Mouse (Mus musculus) liver, embryonic 11.5 days (tissue): ENCODE measurements around the gene Vmac. TPM values are rescaled to one million over a fixed set of nuclear protein-coding genes. Genes with fewer than 3 reads are reported as not detected.

Experiments
- ATAC-seq: fragments of 200-750 bp; cut with Nextera tagmentation; replicated peaks from 2 replicates; pipeline ENCODE4 v1.8.0; 2017; ENCODE audit warnings: moderate number of reproducible peaks, mild to moderate bottlenecking, moderate TSS enrichment, moderate library complexity; ENCODE audit not compliant: low FRiP score
- DNase-seq: peaks from one replicate; pipeline ENCODE4 v3.0.0-alpha.2; 2017; ENCODE audit warnings: low spot score
- H3K27ac ChIP-seq: fragments of 300-500 bp; sonication (generic); 2 replicates; pipeline ENCODE4 v1.5.1; 2014; ENCODE audit warnings: mild to moderate bottlenecking, low read depth, low read length, control low read depth
- H3K27me3 ChIP-seq: fragments of 300-500 bp; sonication (generic); replicated peaks from 2 replicates; pipeline ENCODE4 v1.6.1; 2014; ENCODE audit warnings: low read length, mixed read lengths; ENCODE audit not compliant: control insufficient read depth, insufficient read depth
- H3K36me3 ChIP-seq: fragments of 300-500 bp; sonication (generic); 2 replicates; pipeline ENCODE4 v1.6.1; 2014; ENCODE audit warnings: mild to moderate bottlenecking, low read length, moderate library complexity, mixed read lengths; ENCODE audit not compliant: control insufficient read depth, insufficient read depth
- H3K4me1 ChIP-seq: fragments of 300-500 bp; sonication (generic); replicated peaks from 2 replicates; pipeline ENCODE4 v1.6.1; 2014; ENCODE audit warnings: low read length, mixed read lengths; ENCODE audit not compliant: control insufficient read depth, insufficient read depth
- H3K4me2 ChIP-seq: fragments of 300-500 bp; sonication (generic); 2 replicates; pipeline ENCODE4 v1.6.1; 2014; ENCODE audit warnings: mild to moderate bottlenecking, control low read depth, moderate library complexity
- H3K4me3 ChIP-seq: fragments of 300-500 bp; sonication (generic); 2 replicates; pipeline ENCODE4 v1.5.1; 2014; ENCODE audit warnings: low read depth, low read length, control low read depth
- H3K9ac ChIP-seq: fragments of 300-500 bp; sonication (generic); 2 replicates; pipeline ENCODE4 v1.6.1; 2014; ENCODE audit warnings: low read depth, low read length, control low read depth
- H3K9me3 ChIP-seq: fragments of 300-500 bp; sonication (generic); 2 replicates; pipeline ENCODE4 v1.6.1; 2016; ENCODE audit warnings: low read length, inconsistent platforms, mixed read lengths; ENCODE audit not compliant: control insufficient read depth
- WGBS: fragments of 180-500 bp; shearing (Covaris S2); extraction: QIAGEN DNeasy Blood & Tissue Kit; methylation state at CpG from one replicate; pipeline ENCODE4 v1.1.7; 2014; 5-methylcytosine and 5-hydroxymethylcytosine counted together
- polyA plus RNA-seq: library from polyadenylated mRNA; unstranded; fragments of >200 nt; fragmentation: Nextera tagmentation; extraction: Ambion mirVana; gene quantifications from 2 replicates; pipeline ENCODE4 v1.2.1, GENCODE M21; 2014

Gene Vmac
- polyA plus RNA-seq, 1 experiment from 2014 or later, result 10.7 TPM

DNA sequence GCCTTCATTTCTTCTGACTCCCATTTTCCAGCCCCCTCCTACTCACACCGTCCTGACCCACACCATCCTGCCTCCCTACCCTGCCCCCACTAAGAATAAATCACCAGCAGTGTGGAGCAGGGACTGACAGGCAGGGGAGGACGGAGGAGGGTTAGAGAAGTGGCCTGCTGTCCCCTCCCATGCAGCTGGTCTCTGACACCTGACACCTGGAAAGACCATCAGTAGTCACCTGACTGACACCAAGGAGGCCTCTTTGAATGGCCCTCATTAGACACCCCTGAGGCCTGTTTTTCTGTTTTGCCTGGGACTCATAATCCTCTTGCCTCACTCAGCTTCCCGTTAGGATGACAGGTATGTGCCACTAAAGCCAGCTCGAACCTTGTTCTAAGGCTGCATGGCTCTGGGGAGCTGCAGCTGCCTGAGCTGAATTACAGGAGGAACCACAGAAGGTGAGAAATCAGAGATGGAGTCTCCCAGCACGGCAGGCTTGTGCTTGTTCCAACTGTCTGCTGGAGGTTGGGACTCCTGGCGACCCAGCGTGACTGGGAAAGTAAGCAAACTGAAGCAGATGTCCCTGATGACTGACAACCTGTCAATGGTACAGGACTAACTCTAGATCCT lies 9.3 kb upstream of the Vmac start:
- Histone ChIP-seq H3K27me3 (peaks cover 10% of the 10 kb centered on the region; the same call in 1 of the 2 replicates), H3K4me3 (no peak overlapping the region), H3K9me3 (no peaks in the 10 kb centered on the region), H3K4me1 (peaks cover 17% of the 10 kb centered on the region), H3K9ac (no peak overlapping the region), H3K4me2 (peak overlapping the region; percentile 51; the same call in 1 of the 2 replicates), H3K27ac (no peak overlapping the region), H3K36me3 (peaks cover 11% of the 10 kb centered on the region; the same call in 1 of the 2 replicates)
- DNase-seq (no peak), ATAC-seq (no peak)
- 19% methylated on average over 7 of the region's 7 CpGs for WGBS

DNA sequence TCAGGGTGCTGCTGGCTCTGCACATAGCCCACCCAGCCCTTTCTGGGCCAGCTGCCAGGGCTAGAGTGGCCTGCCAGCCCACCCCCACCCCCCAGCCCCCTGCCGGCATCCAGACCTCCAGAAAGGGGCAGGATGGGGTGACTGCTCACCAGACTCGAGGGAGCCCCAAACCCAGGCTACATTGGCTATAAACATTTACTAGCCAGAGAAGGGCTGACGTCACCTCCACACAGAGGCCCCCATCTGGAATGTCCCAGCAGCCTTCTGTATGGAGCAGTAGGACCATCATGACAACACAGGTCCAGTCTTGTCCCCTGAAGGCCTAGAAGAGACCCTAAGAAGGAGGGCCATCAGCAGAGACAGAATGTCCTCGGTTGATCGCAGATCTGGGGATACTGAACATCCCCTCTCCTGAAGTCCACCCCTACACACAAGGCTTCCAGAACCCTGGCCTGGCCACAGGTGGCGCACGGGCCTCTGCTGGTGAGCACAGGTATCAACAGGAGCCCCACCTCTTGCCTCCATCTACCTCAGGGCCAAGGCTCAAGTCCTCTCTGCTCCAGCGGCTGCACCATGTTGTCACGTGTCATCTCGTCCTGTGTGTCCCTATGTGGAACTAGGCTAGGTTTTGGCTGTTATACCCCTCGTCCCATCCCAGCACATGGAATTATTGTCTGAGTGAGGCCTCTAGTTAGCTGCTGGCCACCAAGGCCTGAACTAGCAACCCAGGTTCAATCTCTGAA lies 5.8 kb upstream of the Vmac start:
- no peak overlapping the region for H3K27ac ChIP-seq
- no peaks in the 10 kb centered on the region for H3K9me3 ChIP-seq
- H3K36me3 ChIP-seq, result peaks cover 15% of the 10 kb centered on the region; the same call in 1 of the 2 replicates
- H3K4me2 ChIP-seq, result no peak overlapping the region
- DNase-seq, result no peak
- no peak overlapping the region for H3K4me3 ChIP-seq
- no peak for ATAC-seq
- H3K4me1 ChIP-seq, result peaks cover 23% of the 10 kb centered on the region
- peaks cover 5% of the 10 kb centered on the region; the same call in 1 of the 2 replicates for H3K27me3 ChIP-seq
- 83% methylated on average over 11 of the region's 11 CpGs for WGBS
- H3K9ac ChIP-seq, result no peak overlapping the region

- H3K4me2 ChIP-seq, result no peak overlapping the region
- no peak for DNase-seq
- no peak overlapping the region for H3K4me3 ChIP-seq
- no peaks in the 10 kb centered on the region for H3K9me3 ChIP-seq
- H3K4me1 ChIP-seq, result peaks cover 17% of the 10 kb centered on the region
- H3K27me3 ChIP-seq, result no peaks in the 10 kb centered on the region; the same call in 1 of the 2 replicates
- no peak for ATAC-seq
- H3K9ac ChIP-seq, result no peak overlapping the region
- WGBS, result 69% methylated on average over 5 of the region's 5 CpGs
- peaks cover 15% of the 10 kb centered on the region; the same call in 1 of the 2 replicates for H3K36me3 ChIP-seq
- no peak overlapping the region for H3K27ac ChIP-seq
These were observed 4.6 kb upstream of the Vmac start for GRCm38 (mm10) chr17:56722441-56722840.

- Histone ChIP-seq H3K27ac (peak overlapping the region; percentile 47; the same call in 1 of the 2 replicates), H3K9ac (peak overlapping the region; percentile 68), H3K36me3 (peaks cover 14% of the 10 kb centered on the region), H3K27me3 (no peaks in the 10 kb centered on the region), H3K4me2 (peak overlapping the region; percentile 80), H3K4me3 (peak overlapping the region; percentile 70), H3K9me3 (no peaks in the 10 kb centered on the region), H3K4me1 (peaks cover 16% of the 10 kb centered on the region)
- ATAC-seq (peak; percentile 87), DNase-seq (peak; percentile 98)
- WGBS, result 0% methylated on average over 55 of the region's 55 CpGs
These were observed 1.0 kb downstream of the Vmac start for GRCm38 (mm10) chr17:56716655-56717362.

DNA sequence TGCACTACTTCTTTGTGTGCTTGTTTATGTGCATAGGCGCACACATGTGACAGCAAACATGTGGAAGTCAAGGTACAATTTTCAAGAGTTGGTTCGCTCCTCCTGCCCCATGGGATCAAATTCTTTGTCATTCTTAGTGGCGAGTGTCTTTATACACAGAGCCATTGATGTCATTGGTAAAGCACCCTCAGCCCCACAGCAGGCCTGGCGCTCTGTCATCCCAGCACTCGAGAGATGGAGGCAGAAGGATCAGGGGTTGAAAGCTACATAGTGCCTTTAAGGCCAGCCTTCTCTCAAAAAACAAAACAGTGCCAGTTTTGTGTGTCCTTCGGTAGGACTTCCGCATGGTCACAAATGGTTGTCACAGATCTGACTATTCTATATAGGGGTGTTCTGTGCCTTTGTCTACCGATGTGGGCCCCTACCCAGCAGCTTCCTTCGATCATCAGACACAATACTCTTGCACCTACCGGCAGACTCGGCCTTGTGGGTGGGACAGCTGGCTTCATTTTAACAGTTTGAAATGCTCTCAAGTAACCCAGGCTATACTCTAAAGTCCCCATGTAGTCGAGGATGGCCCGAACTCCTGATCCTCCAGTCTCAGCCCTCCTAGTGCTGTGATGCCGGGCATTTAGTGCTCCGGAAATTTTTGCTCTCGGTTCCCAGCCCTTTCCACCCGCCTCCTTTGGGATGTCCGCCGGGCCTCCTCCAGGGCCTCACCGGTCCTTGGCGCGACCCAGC lies 1.7 kb downstream of the Vmac start:
- Histone ChIP-seq H3K36me3 (peaks cover 20% of the 10 kb centered on the region), H3K4me1 (peaks cover 16% of the 10 kb centered on the region), H3K27ac (no peak overlapping the region), H3K4me2 (peak overlapping the region; percentile 80), H3K27me3 (no peaks in the 10 kb centered on the region), H3K4me3 (peak overlapping the region; percentile 70), H3K9me3 (no peaks in the 10 kb centered on the region), H3K9ac (peak overlapping the region; percentile 68)
- peak; percentile 51 for DNase-seq
- WGBS, result 27% methylated on average over 22 of the region's 22 CpGs
- no peak for ATAC-seq

DNA sequence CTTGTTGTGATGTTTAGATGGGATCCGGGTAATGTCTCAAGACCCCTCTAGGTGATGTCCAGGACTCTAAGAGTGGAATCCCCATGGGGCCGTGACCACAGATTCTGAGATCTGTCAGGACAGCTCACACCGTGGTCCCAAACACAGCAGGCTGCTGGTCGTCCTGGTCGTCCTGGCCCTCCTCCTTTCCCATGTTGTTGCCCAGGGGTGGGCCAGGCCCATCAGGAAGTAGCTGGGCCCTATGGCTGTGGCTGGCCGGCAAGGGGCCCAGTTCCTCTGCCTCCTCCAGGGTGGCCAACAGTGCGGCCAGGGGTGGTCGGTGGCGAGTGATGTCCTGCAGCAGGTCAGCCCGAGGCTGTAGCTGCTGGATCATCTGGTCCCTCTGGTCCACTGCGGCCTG lies 2.5 kb downstream of the Vmac start:
- Histone ChIP-seq H3K9ac (no peak overlapping the region), H3K9me3 (no peaks in the 10 kb centered on the region), H3K4me3 (no peak overlapping the region; the same call in 1 of the 2 replicates), H3K4me1 (peaks cover 16% of the 10 kb centered on the region), H3K36me3 (peaks cover 25% of the 10 kb centered on the region), H3K27me3 (no peaks in the 10 kb centered on the region), H3K27ac (no peak overlapping the region), H3K4me2 (peak overlapping the region; percentile 80)
- ATAC-seq (no peak), DNase-seq (no peak)
- WGBS, result 49% methylated on average over 11 of the region's 11 CpGs

- no peak for DNase-seq
- no peak overlapping the region for H3K4me2 ChIP-seq
- H3K27me3 ChIP-seq, result no peaks in the 10 kb centered on the region
- no peaks in the 10 kb centered on the region for H3K9me3 ChIP-seq
- no peak for ATAC-seq
- 94% methylated on average over 3 of the region's 3 CpGs for WGBS
- H3K27ac ChIP-seq, result no peak overlapping the region; the same call in 1 of the 2 replicates
- peaks cover 79% of the 10 kb centered on the region for H3K36me3 ChIP-seq
- H3K4me3 ChIP-seq, result no peak overlapping the region
- no peaks in the 10 kb centered on the region for H3K4me1 ChIP-seq
- H3K9ac ChIP-seq, result no peak overlapping the region
These were observed 8.1 kb downstream of the Vmac start for GRCm38 (mm10) chr17:56709708-56710107.

GRCm38 (mm10) chr17:56708692-56709091 lies 9.1 kb downstream of the Vmac start:
- H3K27ac ChIP-seq, result no peak overlapping the region
- H3K27me3 ChIP-seq, result no peaks in the 10 kb centered on the region
- no peak overlapping the region for H3K9ac ChIP-seq
- H3K9me3 ChIP-seq, result no peaks in the 10 kb centered on the region
- H3K4me3 ChIP-seq, result no peak overlapping the region
- H3K36me3 ChIP-seq, result peaks cover 87% of the 10 kb centered on the region
- no peak overlapping the region for H3K4me2 ChIP-seq
- H3K4me1 ChIP-seq, result no peaks in the 10 kb centered on the region
- DNase-seq, result no peak
- ATAC-seq, result no peak
- WGBS, result 88% methylated on average over 4 of the region's 4 CpGs
